Mouse (Mus musculus): ENCODE measurements at regions not wholly inside any gene's neighbourhood (a gene's known extent, or its start where the extent isn't known, plus 50 kb on each side); places are given as distances from the start of the nearest gene placed in this dataset.

DNA sequence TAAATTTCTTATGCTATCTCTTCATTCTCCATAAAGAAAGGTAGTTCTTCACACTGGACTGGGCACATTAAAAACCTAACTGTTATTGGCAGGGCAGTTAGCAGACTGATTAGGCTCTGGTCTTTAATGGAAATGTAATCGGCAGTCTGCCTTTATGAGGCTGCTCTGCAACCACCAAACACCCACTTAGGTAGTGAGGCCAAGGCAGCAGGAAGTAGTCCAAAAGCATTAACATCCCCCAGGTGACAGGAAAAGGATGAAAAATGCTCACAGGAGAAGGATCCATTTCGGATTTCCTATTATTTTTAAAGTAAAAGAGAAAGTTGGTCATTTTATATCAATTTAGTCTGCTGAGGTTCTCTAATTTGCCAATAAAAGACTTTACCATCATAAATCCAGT is 528.9 kb upstream of the Dppa4 start:
- no peak for DNase-seq (ENCODE audit: low read depth, low spot score)

- DNase-seq (ENCODE audit: low read depth, low spot score) = no peak
Observed at GRCm38 (mm10) chr16:47758296-47758695, 525.2 kb upstream of the Dppa4 start.

GRCm38 (mm10) chr16:47765742-47766141 is 517.8 kb upstream of the Dppa4 start:
- DNase-seq (ENCODE audit: low read depth, low spot score) = peak; percentile 11

DNA sequence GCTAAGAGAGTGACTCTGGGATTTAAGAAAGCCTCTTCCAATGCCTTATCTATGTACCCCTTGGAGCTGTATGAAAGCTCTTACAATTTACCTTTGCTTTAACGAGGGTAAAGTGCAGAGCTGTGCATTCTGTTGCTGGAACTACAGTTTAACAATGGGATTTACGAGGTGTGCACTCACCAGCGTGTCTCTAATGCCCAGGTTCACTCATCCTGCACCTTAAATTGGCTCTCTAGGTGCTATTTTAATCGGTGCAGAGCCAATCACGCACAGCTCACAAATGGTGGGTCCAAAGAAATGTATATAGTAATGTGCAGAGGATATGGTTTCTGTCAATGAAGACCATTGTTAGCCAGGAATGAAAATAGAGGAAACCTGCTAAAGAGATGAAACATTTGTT is 495.0 kb upstream of the Dppa4 start:
- DNase-seq (ENCODE audit: low read depth, low spot score) = no peak

GRCm38 (mm10) chr16:47790666-47791065 is 492.9 kb upstream of the Dppa4 start:
- no peak for DNase-seq (ENCODE audit: low read depth, low spot score)

DNA sequence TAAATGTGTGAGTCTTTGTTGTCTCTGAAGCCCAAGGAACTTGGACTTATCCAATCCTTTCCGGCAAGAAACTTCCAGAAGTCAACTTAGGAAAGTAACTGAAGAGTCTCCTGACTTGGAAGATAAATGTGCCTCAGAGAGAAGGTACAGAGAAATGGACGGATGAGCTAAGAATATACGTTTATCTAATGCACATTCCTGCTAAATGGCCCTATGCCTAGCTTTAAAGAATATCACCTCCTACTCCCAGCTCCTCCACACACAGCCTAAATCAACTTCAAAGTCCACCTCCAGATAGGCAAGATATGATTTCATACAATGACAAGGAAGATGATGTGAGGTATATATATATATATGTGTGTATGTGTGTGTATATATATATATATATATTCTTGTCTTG is 492.1 kb upstream of the Dppa4 start:
- no peak for DNase-seq (ENCODE audit: low read depth, low spot score)

DNA sequence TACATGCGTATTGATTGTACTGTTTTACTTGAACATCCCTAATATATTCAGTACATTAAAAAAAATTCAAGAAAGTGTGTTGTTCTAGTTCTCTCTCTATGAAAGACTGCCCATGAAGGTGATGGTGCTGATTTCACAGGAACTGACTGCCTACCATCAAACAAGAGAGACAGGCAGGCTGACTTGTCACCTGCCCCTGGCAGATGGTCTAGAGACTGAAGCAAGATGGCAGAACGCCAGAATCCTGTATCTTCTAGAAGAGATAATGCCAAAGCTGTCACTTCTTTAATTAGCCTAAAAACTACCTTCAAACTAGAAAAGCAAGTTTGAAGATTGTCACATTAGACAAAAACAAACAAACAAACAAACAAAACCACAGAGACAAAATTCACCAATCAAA is 484.7 kb upstream of the Dppa4 start:
- no peak for DNase-seq (ENCODE audit: low read depth, low spot score)

GRCm38 (mm10) chr16:47843169-47843568 is 440.4 kb upstream of the Dppa4 start:
- DNase-seq (ENCODE audit: low read depth, low spot score) = no peak

DNA sequence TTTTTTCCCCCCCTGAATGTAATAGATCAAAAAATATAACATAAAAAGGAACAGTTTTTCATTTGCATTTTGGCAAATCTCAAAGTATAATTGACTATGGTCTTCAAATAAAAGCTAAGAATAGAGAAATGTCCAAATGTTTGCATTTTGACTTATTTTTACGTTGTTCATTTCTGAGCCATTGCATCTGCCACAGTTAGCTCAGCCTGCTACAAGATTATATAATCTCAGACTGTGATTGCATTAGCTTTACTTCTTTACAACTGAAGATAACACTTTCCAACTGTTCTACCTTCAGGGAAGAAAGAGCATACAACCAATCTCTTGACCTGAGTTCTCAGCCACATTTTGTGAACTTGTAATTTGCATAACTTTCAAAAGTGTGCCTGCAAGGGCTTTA is 431.9 kb upstream of the Dppa4 start:
- DNase-seq (ENCODE audit: low read depth, low spot score) = no peak

- DNase-seq (ENCODE audit: low read depth, low spot score) = no peak
Observed at GRCm38 (mm10) chr16:47859840-47860239, 423.7 kb upstream of the Dppa4 start.

GRCm38 (mm10) chr16:47875258-47875657 is 408.3 kb upstream of the Dppa4 start:
- DNase-seq (ENCODE audit: low read depth, low spot score) = no peak

GRCm38 (mm10) chr16:47883476-47883875 is 400.1 kb upstream of the Dppa4 start:
- no peak for DNase-seq (ENCODE audit: low read depth, low spot score)

DNA sequence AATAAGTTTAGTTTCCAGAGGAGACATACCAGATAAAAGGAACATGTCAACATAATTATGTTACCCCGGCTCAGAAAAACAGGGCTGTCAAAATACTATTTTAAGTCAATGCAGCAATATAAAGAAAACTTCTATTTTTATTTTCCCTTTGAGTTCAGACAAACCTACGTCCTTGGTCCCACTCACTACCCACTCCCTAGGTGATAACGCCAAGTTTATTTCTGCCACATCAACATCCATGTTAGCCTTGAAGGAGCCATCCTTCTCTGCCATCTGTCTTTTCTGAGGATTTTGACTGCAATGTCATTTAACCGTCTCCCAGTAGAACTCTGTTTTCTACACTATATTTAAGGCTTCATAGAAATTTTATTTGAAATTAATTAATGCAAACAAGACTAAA is 396.5 kb upstream of the Dppa4 start:
- DNase-seq (ENCODE audit: low read depth, low spot score) = no peak

DNA sequence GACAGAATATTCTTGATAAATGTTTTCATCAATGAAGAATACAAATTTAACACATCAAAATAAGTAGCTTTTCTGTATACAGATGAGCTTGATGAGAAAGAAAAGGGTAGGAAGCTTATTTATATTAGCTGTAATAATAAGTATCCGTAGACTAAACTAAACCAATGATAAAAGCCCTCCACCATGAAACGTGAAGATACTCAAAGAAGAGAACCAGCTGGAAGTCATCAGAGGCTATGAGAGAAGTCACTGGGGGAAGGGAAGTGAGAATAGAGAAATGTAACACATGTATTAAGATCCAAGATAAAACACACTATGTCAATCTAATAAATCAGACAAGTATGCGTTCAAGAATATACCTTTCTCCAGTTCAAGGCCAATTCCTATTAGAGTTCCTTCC is 382.7 kb upstream of the Dppa4 start:
- DNase-seq (ENCODE audit: low read depth, low spot score) = no peak

- DNase-seq (ENCODE audit: low read depth, low spot score) = no peak
Observed at GRCm38 (mm10) chr16:47938000-47938399, 345.5 kb upstream of the Dppa4 start.

All from WW6 (cell line).